Mouse (Mus musculus): ENCODE results near the gene 2010111I01Rik.

DNA sequence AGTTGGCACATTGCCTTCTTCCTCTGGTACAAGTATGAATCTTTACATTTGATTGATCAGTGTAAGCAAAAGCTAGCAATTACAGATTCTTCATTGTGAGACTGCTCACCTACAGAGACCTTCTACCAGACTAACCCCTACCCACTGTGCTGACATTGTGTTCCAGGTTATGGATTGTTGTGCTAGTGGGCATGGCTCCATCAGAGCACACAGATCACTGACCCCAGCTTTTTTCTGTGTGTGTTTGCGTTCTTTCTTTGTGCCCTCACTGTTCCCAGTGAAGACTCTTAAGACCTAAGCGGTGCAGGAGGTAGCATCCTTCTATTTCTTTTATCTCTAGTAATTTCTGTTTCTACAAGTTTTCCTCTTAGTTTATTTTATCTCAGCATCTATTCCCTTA lies 32.1 kb downstream of the 2010111I01Rik start:
- TF ChIP-seq POLR2A (IDR thresholded peaks at IDR 0.05; ENCODE audit: borderline replicate concordance, low read depth, low read length) (no peak), CTCF (IDR thresholded peaks at IDR 0.05; ENCODE audit: low read depth, low read length) (no peak)

All from bone marrow macrophage, adult 2 months (primary cell).